Mouse (Mus musculus): ENCODE measurements at regions not wholly inside any gene's neighbourhood (a gene's known extent, or its start where the extent isn't known, plus 50 kb on each side); places are given as distances from the start of the nearest gene placed in this dataset.

- TF ChIP-seq CTCF (IDR thresholded peaks at IDR 0.05; ENCODE audit: insufficient read depth, low read length) (no peak), POLR2A (IDR thresholded peaks at IDR 0.05; ENCODE audit: borderline replicate concordance, extremely low read depth, low read depth, low read length) (0 out of 2 replicates have a peak, but pooled peaks have one; percentile 14)
Measured at GRCm38 (mm10) chr17:29434074-29434944, 56.2 kb upstream of the Pim1 start.
